Mouse (Mus musculus): ENCODE results near the gene Slc26a6. TPM values are rescaled to one million over a fixed set of nuclear protein-coding genes. Genes with fewer than 3 reads are reported as not detected.

Gene Slc26a6
- total and polyA plus RNA-seq, 2 experiments from 2014 or later = 5.7 to 9.3 TPM

DNA sequence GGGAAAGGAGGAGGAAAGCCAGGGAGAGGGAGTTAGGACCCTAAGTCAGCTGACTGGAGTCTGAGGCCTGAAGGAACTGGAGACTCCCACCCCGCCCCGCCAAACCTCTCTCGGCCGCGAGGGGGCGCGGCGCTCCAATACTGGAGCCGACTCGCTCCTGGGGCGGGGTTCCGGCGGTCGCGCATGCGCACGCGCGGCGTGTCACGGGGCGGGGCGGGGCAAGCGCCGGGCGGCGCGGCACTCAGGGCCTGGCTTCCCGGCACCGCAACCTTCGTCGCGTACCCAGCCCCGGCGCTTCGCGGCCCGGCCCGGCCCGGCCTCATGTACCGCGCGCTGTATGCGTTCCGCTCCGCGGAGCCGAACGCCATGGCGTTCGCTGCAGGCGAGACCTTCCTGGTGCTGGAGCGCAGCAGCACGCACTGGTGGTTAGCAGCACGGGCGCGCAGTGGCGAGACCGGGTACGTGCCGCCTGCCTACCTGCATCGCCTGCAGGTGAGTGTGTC lies 44.9 kb upstream of the Slc26a6 start, which contains the start of gene Nckipsd:
Gene Nckipsd (plus strand): TSS at position 206 of the 503 bp plus-strand sequence.
- Histone ChIP-seq H3K4me3 (ENCODE audit: low read depth, low read length) (peak within 1 kb of the TSS; percentile 74), H3K36me3 (replicated peaks; ENCODE audit: control insufficient read depth, insufficient read depth, low read length) (peaks cover 59% of the 10 kb centered on the region), H3K9ac (replicated peaks; ENCODE audit: low read depth, low read length) (peak within 1 kb of the TSS; percentile 70), H3K27ac (ENCODE audit: low read depth) (peak within 1 kb of the TSS; percentile 56), H3K9me3 (replicated peaks; ENCODE audit: control insufficient read depth, low read length) (no peaks in the 10 kb centered on the region), H3K27me3 (ENCODE audit: control insufficient read depth, insufficient read depth, low read length) (no peaks in the 10 kb centered on the region), H3K4me1 (ENCODE audit: control insufficient read depth, insufficient read depth) (peaks cover 26% of the 10 kb centered on the region), H3K4me2 (ENCODE audit: low read depth, low read length) (peak within 1 kb of the TSS; percentile 85)
- DNase-seq (ENCODE audit: low spot score) (peak; percentile 73), ATAC-seq (ENCODE audit: insufficient read depth, low read depth) (peak; percentile 87)
- no peak for TF ChIP-seq EP300 (IDR thresholded peaks at IDR 0.05; ENCODE audit: low read depth)
- TF ChIP-seq CTCF (IDR thresholded peaks at IDR 0.05; ENCODE audit: low read depth) = peak; percentile 84
- under 1% methylated on average over 55 of the region's 62 CpGs for WGBS

DNA sequence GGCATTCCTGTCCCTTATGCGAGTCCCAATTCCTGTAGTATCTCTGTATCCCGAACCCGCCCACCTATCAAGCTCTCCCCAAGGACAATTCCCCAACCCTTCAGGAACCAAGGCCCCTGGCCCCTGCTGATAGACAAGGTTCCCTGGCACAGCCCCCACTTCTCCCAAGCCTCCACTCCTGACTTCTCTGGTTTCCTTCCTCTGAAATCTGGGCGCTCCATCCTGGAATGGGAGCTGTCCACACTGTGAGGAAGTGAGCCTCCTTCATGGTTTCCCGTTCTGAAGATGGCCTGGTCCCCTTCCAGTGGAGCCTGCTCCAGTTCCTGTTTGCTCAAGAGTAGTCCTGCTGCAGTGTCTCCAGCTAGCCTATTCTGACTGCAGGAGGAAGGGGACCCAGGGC lies 43.9 kb upstream of the Slc26a6 start:
- 53% methylated on average over 5 of the region's 5 CpGs for WGBS
- Histone ChIP-seq H3K36me3 (replicated peaks; ENCODE audit: control insufficient read depth, insufficient read depth, low read length) (peaks cover 59% of the 10 kb centered on the region), H3K27me3 (ENCODE audit: control insufficient read depth, insufficient read depth, low read length) (no peaks in the 10 kb centered on the region), H3K9me3 (replicated peaks; ENCODE audit: control insufficient read depth, low read length) (no peaks in the 10 kb centered on the region), H3K4me3 (ENCODE audit: low read depth, low read length) (peak overlapping the region; percentile 74), H3K4me2 (ENCODE audit: low read depth, low read length) (peak overlapping the region; percentile 85), H3K9ac (replicated peaks; ENCODE audit: low read depth, low read length) (peak overlapping the region; percentile 70; the same call in 1 of the 2 replicates), H3K27ac (ENCODE audit: low read depth) (peak overlapping the region; percentile 56), H3K4me1 (ENCODE audit: control insufficient read depth, insufficient read depth) (peaks cover 26% of the 10 kb centered on the region)
- peak; percentile 16; the same call in 1 of the 2 replicates for ATAC-seq (ENCODE audit: insufficient read depth, low read depth)
- TF ChIP-seq EP300 (IDR thresholded peaks at IDR 0.05; ENCODE audit: low read depth) (peak; percentile 69), CTCF (IDR thresholded peaks at IDR 0.05; ENCODE audit: low read depth) (no peak)
- peak; percentile 30 for DNase-seq (ENCODE audit: low spot score)

DNA sequence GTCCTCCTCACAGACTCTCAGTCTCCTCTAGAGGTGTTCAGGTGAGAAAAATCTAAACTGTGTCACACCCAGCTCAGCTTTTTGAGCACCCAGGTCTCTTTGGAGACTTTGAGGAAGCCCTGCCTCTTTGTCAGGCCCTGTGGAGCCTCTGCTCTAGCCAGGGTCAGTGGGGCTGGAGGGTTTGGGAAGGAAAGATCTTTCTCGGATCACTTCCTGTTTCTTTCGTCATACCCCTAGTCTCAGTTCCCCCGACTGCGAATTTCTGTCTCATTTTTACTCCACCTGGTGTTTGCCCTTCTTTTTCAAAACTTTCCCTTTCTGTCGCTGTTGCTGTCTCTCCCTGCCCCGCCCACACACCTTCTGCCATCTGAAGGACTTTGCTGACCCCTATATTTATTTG lies 43.4 kb upstream of the Slc26a6 start:
- WGBS = 79% methylated on average over 6 of the region's 6 CpGs
- ATAC-seq (ENCODE audit: insufficient read depth, low read depth) (no peak), DNase-seq (ENCODE audit: low spot score) (no peak)
- Histone ChIP-seq H3K27me3 (ENCODE audit: control insufficient read depth, insufficient read depth, low read length) (no peaks in the 10 kb centered on the region), H3K9ac (replicated peaks; ENCODE audit: low read depth, low read length) (no peak overlapping the region), H3K4me2 (ENCODE audit: low read depth, low read length) (peak overlapping the region; percentile 85), H3K4me1 (ENCODE audit: control insufficient read depth, insufficient read depth) (peaks cover 26% of the 10 kb centered on the region), H3K36me3 (replicated peaks; ENCODE audit: control insufficient read depth, insufficient read depth, low read length) (peaks cover 59% of the 10 kb centered on the region), H3K4me3 (ENCODE audit: low read depth, low read length) (no peak overlapping the region), H3K27ac (ENCODE audit: low read depth) (peak overlapping the region; percentile 28; the same call in 1 of the 2 replicates), H3K9me3 (replicated peaks; ENCODE audit: control insufficient read depth, low read length) (no peaks in the 10 kb centered on the region)
- no peak for TF ChIP-seq CTCF (IDR thresholded peaks at IDR 0.05; ENCODE audit: low read depth)
- TF ChIP-seq EP300 (IDR thresholded peaks at IDR 0.05; ENCODE audit: low read depth) = no peak

DNA sequence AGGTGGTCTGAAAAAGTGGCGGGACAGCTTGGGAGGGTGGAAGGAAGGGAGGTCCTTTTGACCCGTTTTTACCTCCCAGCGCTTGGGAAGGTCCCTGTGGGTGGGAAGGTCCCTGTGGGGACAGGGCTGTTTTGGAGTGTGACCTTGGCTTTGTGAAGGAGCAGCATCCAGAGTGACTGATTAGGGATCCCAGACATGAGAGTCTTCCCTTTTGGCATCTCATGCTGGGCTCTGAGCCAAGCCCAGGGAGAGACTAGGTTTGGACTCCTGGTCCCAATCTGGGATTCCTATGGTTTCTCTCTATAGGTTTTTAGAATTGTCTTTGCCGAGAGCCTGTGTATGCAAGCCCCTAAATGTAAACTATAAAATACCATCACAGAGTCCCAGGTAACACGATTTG lies 42.6 kb upstream of the Slc26a6 start:
- Histone ChIP-seq H3K9me3 (replicated peaks; ENCODE audit: control insufficient read depth, low read length) (no peaks in the 10 kb centered on the region), H3K36me3 (replicated peaks; ENCODE audit: control insufficient read depth, insufficient read depth, low read length) (peaks cover 60% of the 10 kb centered on the region), H3K27me3 (ENCODE audit: control insufficient read depth, insufficient read depth, low read length) (no peaks in the 10 kb centered on the region), H3K27ac (ENCODE audit: low read depth) (no peak overlapping the region), H3K9ac (replicated peaks; ENCODE audit: low read depth, low read length) (no peak overlapping the region), H3K4me2 (ENCODE audit: low read depth, low read length) (peak overlapping the region; percentile 85; the same call in 1 of the 2 replicates), H3K4me1 (ENCODE audit: control insufficient read depth, insufficient read depth) (peaks cover 26% of the 10 kb centered on the region), H3K4me3 (ENCODE audit: low read depth, low read length) (no peak overlapping the region)
- no peak for TF ChIP-seq CTCF (IDR thresholded peaks at IDR 0.05; ENCODE audit: low read depth)
- TF ChIP-seq EP300 (IDR thresholded peaks at IDR 0.05; ENCODE audit: low read depth) = no peak
- no peak for DNase-seq (ENCODE audit: low spot score)
- WGBS = 66% methylated on average over 5 of the region's 5 CpGs
- no peak for ATAC-seq (ENCODE audit: insufficient read depth, low read depth)

DNA sequence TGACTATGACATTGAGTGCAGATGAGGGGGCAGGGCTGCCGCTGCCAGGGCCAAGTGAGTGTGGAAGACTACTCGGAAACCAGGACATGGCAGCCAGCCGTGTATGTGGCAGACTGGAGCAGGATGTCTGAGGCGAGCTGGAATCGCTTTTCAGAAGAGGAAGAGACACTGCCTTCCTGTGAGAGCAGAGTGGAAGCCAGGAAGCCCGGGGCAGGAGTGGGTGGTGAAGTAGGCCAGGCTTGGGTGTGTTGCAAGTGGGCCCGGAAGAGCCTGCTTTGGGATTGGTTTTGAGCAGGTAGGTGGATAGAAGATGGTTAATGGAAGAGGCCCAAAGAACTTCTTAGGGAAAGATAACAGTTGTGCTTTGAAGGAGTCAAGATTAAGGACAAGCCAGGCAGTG lies 37.5 kb upstream of the Slc26a6 start:
- Histone ChIP-seq H3K9ac (replicated peaks; ENCODE audit: low read depth, low read length) (no peak overlapping the region), H3K4me2 (ENCODE audit: low read depth, low read length) (no peak overlapping the region), H3K27ac (ENCODE audit: low read depth) (no peak overlapping the region), H3K9me3 (replicated peaks; ENCODE audit: control insufficient read depth, low read length) (no peaks in the 10 kb centered on the region), H3K27me3 (ENCODE audit: control insufficient read depth, insufficient read depth, low read length) (no peaks in the 10 kb centered on the region), H3K4me1 (ENCODE audit: control insufficient read depth, insufficient read depth) (0 out of 2 replicates have a peak, but pooled peaks cover under 1% of the 10 kb centered on the region), H3K36me3 (replicated peaks; ENCODE audit: control insufficient read depth, insufficient read depth, low read length) (peaks cover 64% of the 10 kb centered on the region), H3K4me3 (ENCODE audit: low read depth, low read length) (no peak overlapping the region)
- DNase-seq (ENCODE audit: low spot score) (no peak), ATAC-seq (ENCODE audit: insufficient read depth, low read depth) (no peak)
- TF ChIP-seq EP300 (IDR thresholded peaks at IDR 0.05; ENCODE audit: low read depth) (no peak), CTCF (IDR thresholded peaks at IDR 0.05; ENCODE audit: low read depth) (no peak)
- 61% methylated on average over 7 of the region's 7 CpGs for WGBS

DNA sequence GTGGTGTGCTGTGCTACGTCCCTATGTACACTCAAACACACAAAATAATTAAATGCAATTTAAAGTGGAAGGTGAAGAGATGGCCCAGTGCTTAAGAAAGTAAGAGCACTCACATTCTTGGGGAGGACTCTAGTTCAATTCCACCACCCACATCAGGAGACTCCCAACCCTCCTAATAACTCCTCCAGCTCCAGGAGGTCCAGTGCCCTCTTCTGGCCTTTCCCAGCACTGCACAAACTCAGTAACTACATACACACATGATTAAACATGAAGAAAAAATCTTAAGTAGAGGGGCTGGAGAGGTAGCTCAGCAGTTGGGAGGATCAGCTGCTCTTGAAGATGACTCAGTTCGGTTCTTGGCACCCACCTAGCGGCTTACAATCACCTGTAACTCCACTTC lies 33.6 kb upstream of the Slc26a6 start:
- H3K4me1 ChIP-seq (ENCODE audit: control insufficient read depth, insufficient read depth) = no peaks in the 10 kb centered on the region
- H3K9me3 ChIP-seq (replicated peaks; ENCODE audit: control insufficient read depth, low read length) = no peaks in the 10 kb centered on the region
- no peak overlapping the region for H3K4me3 ChIP-seq (ENCODE audit: low read depth, low read length)
- H3K4me2 ChIP-seq (ENCODE audit: low read depth, low read length) = no peak overlapping the region
- WGBS = 50% methylated on average over 3 of the region's 3 CpGs
- TF ChIP-seq CTCF (IDR thresholded peaks at IDR 0.05; ENCODE audit: low read depth) = peak; percentile 67
- no peak for TF ChIP-seq EP300 (IDR thresholded peaks at IDR 0.05; ENCODE audit: low read depth)
- DNase-seq (ENCODE audit: low spot score) (no peak), ATAC-seq (ENCODE audit: insufficient read depth, low read depth) (no peak; the same call in 1 of the 2 replicates)
- no peak overlapping the region for H3K9ac ChIP-seq (replicated peaks; ENCODE audit: low read depth, low read length)
- peaks cover 28% of the 10 kb centered on the region for H3K36me3 ChIP-seq (replicated peaks; ENCODE audit: control insufficient read depth, insufficient read depth, low read length)
- H3K27me3 ChIP-seq (ENCODE audit: control insufficient read depth, insufficient read depth, low read length) = peaks cover 17% of the 10 kb centered on the region
- no peak overlapping the region for H3K27ac ChIP-seq (ENCODE audit: low read depth)

Measured in heart, postnatal 0 days (tissue).